Mouse (Mus musculus) spleen, postnatal 36 days (tissue): ENCODE measurements around the gene Ptch1.

Experiments used
- DNase-seq, 2 experiments: peaks; one replicate each; pipeline ENCODE4 v3.0.0; 2022; ENCODE audit warnings: low spot score in 2 of 2, mixed read lengths in 1 of 2

Gene Ptch1

GRCm38 (mm10) chr13:63563781-63564625, 9.4 kb downstream of the Ptch1 start:
- DNase-seq, result peak; percentile 53 to 55

GRCm38 (mm10) chr13:63562972-63563780, 10.2 kb downstream of the Ptch1 start:
- peak; percentile 69 to 72 for DNase-seq

GRCm38 (mm10) chr13:63562141-63562971, 11.0 kb downstream of the Ptch1 start:
- no peak for DNase-seq

- DNase-seq, result no peak
Observed at GRCm38 (mm10) chr13:63558297-63558890, 15.0 kb downstream of the Ptch1 start.

DNA sequence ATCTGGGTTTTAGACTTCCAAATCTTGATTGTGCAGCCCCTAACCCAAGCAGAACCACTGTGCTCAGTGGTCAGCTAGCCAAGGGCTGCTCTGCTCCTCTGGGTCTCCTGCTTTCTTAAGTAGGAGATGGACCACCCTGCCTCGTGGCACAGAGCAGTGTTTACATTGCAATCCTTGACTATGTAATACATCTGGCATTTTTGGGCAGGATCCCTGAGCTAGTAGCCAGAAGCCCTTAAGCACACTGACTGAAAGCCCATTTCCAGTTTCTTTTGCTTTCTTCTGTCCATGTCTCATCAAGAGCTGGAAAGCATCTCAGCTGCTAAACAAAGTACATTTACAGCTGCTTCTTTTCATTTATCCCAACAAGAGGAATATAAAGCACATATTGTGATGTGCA, 17.0 kb downstream of the Ptch1 start:
- no peak for DNase-seq

DNA sequence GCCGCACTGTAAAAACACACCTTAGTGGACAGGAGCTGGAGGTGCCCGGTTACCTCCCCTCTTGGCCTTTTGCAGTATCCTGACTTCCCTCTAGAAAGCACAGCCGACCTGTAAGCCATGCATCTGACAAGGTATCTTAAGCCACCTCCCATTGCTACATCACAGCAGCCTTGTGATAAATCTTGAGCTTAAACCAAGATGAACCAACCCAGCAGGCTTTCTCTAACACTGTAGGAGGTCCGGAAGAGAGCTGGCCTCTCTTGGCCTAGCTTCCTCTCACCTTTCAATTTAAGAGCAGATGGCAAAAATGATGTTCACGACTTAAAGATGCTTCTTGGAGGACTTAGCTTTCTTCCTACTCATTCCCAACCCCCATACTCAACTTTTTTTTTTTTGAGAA, 17.5 kb downstream of the Ptch1 start:
- DNase-seq, result no peak

GRCm38 (mm10) chr13:63554569-63554968, 18.8 kb downstream of the Ptch1 start:
- DNase-seq, result no peak

GRCm38 (mm10) chr13:63553436-63553835, 20.0 kb downstream of the Ptch1 start:
- DNase-seq, result no peak

GRCm38 (mm10) chr13:63552291-63552932, 21.0 kb downstream of the Ptch1 start:
- peak; percentile 14 to 34 for DNase-seq

GRCm38 (mm10) chr13:63551552-63552290, 21.7 kb downstream of the Ptch1 start:
- no peak for DNase-seq

DNA sequence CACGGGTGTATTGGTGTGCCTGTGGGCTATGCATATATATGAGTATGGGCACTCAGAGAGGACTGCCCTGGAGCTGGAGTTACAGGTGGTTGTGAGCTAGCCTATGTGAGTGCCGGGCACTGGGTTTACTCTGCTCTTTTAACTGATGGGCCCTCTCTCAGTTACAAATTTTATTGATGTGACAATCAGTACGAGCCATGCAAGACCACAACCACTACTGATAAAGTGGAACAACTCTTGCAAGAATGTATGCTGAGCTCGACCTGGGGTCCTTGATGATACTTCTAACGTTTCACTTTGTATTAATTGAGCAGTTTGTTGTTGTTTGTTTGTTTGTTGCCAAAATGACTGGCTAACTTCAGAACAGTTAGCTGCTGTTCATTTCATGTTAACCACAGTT, 23.0 kb downstream of the Ptch1 start:
- no peak for DNase-seq

GRCm38 (mm10) chr13:63549210-63549609, 24.2 kb downstream of the Ptch1 start:
- no peak for DNase-seq

DNA sequence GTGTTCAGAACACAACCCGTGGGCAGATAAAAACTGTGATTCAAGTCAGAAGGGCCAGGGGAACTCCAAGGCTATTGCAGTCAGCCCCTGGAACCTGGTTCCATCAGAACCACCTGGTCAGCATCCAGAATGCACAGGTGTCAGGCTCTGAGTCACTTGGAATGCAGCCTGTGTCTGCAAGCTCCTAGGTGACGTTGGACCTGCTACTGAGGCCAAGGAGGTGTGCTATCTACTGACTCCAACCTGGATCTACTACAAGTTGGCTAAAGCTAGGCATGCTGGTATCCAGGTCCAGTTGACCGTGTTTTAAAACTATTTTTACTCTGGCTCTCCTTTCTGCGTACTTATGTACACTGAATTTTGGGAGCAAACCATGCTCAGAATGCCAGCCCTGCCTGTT, 24.8 kb downstream of the Ptch1 start:
- no peak for DNase-seq

- DNase-seq, result no peak
Observed at GRCm38 (mm10) chr13:63545291-63545690, 28.1 kb downstream of the Ptch1 start.

GRCm38 (mm10) chr13:63544967-63545253, 28.5 kb downstream of the Ptch1 start:
- no peak for DNase-seq

DNA sequence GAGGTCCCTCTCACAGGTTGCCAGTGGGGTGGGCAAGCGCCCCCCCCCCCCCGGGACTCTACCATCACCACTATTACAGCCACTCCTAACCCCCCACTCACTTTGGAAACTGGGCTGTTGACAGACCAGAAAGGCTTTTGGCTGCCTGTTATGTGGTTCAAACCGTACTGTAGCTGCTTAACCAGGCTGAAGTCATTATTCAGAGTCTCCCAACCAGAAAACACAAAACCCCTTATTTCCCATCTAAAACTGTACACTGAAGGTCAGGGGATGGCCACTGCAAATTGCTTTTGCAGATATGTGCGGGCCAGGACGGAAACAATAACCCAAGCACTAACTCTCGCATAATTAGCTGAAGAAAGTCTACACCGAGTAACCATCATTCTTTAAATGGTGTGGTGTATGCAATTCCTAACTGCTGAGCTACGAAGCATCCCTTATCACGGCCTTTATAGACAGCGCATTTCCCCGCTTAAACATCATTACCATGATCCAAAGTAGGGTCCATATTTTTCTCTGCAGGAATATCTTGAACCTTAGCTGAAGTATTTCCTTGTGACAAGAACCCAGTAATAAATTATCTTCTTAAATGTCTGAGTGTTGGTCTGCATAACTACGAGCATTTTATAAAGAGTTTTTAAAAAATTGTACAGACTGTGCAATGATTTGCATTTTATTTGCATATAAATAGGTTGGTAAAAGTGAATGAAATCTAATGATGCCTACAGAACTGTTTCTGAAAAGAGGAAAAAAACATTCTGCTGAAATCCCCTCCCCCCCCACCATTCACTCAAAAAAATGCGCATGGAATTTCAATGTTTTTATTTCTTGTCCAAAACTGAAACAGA, 29.1 kb downstream of the Ptch1 start:
- no peak for DNase-seq

GRCm38 (mm10) chr13:63543459-63543858, 29.9 kb downstream of the Ptch1 start:
- no peak for DNase-seq

DNA sequence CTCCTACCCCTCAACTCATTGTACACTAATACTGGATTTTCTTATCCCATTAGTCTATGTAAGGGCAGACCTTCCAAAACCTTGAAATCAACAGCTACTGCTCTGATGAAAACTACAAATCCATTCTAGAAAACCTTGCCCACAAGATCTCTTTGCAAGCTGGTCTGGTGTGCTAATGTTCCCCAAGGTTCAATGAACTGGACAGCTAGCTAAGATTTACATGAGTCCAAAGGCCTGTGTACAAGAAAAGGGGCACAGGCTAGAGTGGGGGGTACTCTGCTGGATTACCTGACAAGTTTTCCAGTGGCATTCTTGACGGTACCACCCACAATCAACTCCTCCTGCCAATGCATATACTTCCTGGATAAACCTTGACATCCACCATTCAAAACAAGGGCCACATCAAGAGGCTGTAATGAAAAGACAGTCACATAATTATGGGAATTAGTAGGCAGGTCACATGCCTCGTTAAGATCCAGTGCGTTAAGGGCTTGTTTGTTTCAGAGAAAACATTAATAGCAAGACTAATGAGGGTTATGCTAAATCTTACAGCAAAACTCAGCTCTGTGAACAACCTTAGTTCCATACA, 30.5 kb downstream of the Ptch1 start:
- no peak for DNase-seq

- DNase-seq, result no peak
Observed at GRCm38 (mm10) chr13:63541510-63541909, 31.9 kb downstream of the Ptch1 start.
